In genomic region chr1:155801014-155801991, GRCm38 (mm10) we compare ENCODE assay signal across 19 mouse cellular contexts. TPM values are rescaled to one million over a fixed set of nuclear protein-coding genes. Genes with fewer than 3 reads are reported as not detected.
DNase-seq lines count a peak whose midpoint lies in the region; ATAC-seq and TF ChIP-seq lines count a peak whose summit lies in the region.
"Had no signal": no experiment of that assay in that cellular context is flagged by ENCODE, and none has a peak within 500 bp of the region (broad histone marks: within the 10 kb centered on the region; RNA-seq: fewer than 3 reads in every experiment).

No protein-coding gene starts in this region.

- no peak overlapping the region for H3K27ac ChIP-seq in left cerebral cortex, adult 2 months
- peak overlapping the region; percentile 80 for H3K27ac ChIP-seq in stomach, embryonic 15.5 days
- H3K27ac ChIP-seq: heart, embryonic 13.5 days; hindbrain, embryonic 10.5 days; limb, embryonic 12.5 days; macrophage had no signal

- 0 out of 2 replicates have a peak, but pooled peaks cover 4% of the 10 kb centered on the region for H3K4me1 ChIP-seq in stomach, embryonic 15.5 days
- H3K4me1 ChIP-seq: hindbrain, embryonic 10.5 days had no signal

- peaks cover 3% of the 10 kb centered on the region; the same call in 1 of the 2 replicates for H3K36me3 ChIP-seq in stomach, embryonic 15.5 days

- H3K27me3 ChIP-seq in stomach, embryonic 15.5 days (replicated peaks), result no peaks in the 10 kb centered on the region
- H3K27me3 ChIP-seq: heart, embryonic 13.5 days; limb, embryonic 12.5 days had no signal

- H3K9me3 ChIP-seq in stomach, embryonic 15.5 days, result no peaks in the 10 kb centered on the region
- H3K9me3 ChIP-seq: heart, embryonic 13.5 days; hindbrain, embryonic 10.5 days; limb, embryonic 12.5 days had no signal

- H3K4me3 ChIP-seq in left cerebral cortex, adult 2 months, result no peak overlapping the region
- H3K4me3 ChIP-seq in stomach, embryonic 15.5 days (replicated peaks), result no peak overlapping the region
- H3K4me3 ChIP-seq: heart, embryonic 13.5 days; hindbrain, embryonic 10.5 days; limb, embryonic 12.5 days had no signal

- ATAC-seq in stomach, embryonic 15.5 days (ENCODE audit: insufficient read depth, low FRiP score, low read depth), result peak; percentile 86
- ATAC-seq: activated CD4-positive, CD25-positive, alpha-beta regulatory T cell, adult 4 months; forebrain, embryonic 14.5 days; liver, postnatal 0 days had no signal

- intact Hi-C loops in left cerebral cortex, adult 2 months (cut with DNase I), result no loop called here

- H3K9ac ChIP-seq in stomach, embryonic 15.5 days, result no peak overlapping the region
- H3K9ac ChIP-seq: heart, embryonic 13.5 days; limb, embryonic 12.5 days; liver, postnatal 0 days had no signal

- no peak overlapping the region for H3K4me2 ChIP-seq in stomach, embryonic 15.5 days
- H3K4me2 ChIP-seq: heart, embryonic 13.5 days; limb, embryonic 12.5 days had no signal

- no peak for DNase-seq in left cerebral cortex, adult 2 months (ENCODE audit: extremely low spot score in 1 of 2, low spot score in 2 of 2)
- DNase-seq in left cerebral cortex, adult 9 months (ENCODE audit: low spot score in 2 of 2), result no peak
- peak; percentile 85 for DNase-seq in cerebellum, adult 11-12 months
- peak; percentile 79 to 90 for DNase-seq in cerebellum, postnatal 14 days
- no peak for DNase-seq in retina, postnatal 1 day
- DNase-seq in left cerebral cortex, adult 8-10 months (ENCODE audit: low spot score in 2 of 2), result no peak
- DNase-seq: gastrocnemius, postnatal 14 days; liver, postnatal 0 days; midbrain, embryonic 14.5 days; right cerebral cortex, postnatal 4 days; thymus, postnatal 36 days had no signal

- WGBS in stomach, embryonic 15.5 days, result 68% methylated on average over 11 of the region's 11 CpGs

- peak; percentile 21 for TF ChIP-seq CTCF in left cerebral cortex, adult 2 months (IDR thresholded peaks at IDR 0.05)

RNA-seq across cellular contexts. Expression of gene Qsox1, which starts 11.4 kb away (rescaled TPM):
- 10 to 100 TPM; 28.2 to 32.2 TPM for total RNA-seq in left cerebral cortex, adult 2 months (2021)
- 70.4 and 81.2 TPM in 2 replicates for polyA plus RNA-seq in stomach, embryonic 15.5 days (2015; fragmentation: Nextera tagmentation; extraction: Ambion mirVana)
- 10 to 100 TPM; 31.0 to 35.7 (median 33.3) TPM for total RNA-seq in left cerebral cortex, adult 8-10 months (2022)

RNA-seq across cellular contexts. Expression of gene Lhx4, which starts 49.8 kb away (rescaled TPM):
- not detected for total RNA-seq in left cerebral cortex, adult 2 months (2021)
- polyA plus RNA-seq in stomach, embryonic 15.5 days (2015; fragmentation: Nextera tagmentation; extraction: Ambion mirVana), result 0.03 and 0.04 TPM in 2 replicates
- total RNA-seq in left cerebral cortex, adult 8-10 months (2022), result not detected
- total RNA-seq: gastrocnemius, postnatal 14 days; layer of hippocampus, postnatal 10 days had no signal
- polyA plus RNA-seq: forebrain, embryonic 14.5 days; heart, embryonic 13.5 days; limb, embryonic 12.5 days; liver, postnatal 0 days; macrophage had no signal

Comparison
In these comparisons a context has a peak if more than half of its experiments do, and no peak if none do; other contexts are left out.
1. DNase-seq: peak in cerebellum, adult 11-12 months (single experiment) and cerebellum, postnatal 14 days (2 of 2); none in left cerebral cortex, adult 2 months (0 of 2), left cerebral cortex, adult 9 months (0 of 2), retina, postnatal 1 day (single experiment) and left cerebral cortex, adult 8-10 months (0 of 2).